Mouse (Mus musculus) embryonic fibroblast, embryonic 13.5 days (primary cell): Measurements from ENCODE around the gene P2ry12.

ENCODE experiments used
- CTCF ChIP-seq: IDR thresholded peaks from 2 replicates; pipeline ENCODE4 v1.5.1; 2011; ENCODE audit warnings: mild to moderate bottlenecking, control low read depth, low read length, moderate library complexity, borderline replicate concordance; ENCODE audit not compliant: insufficient read depth
- POLR2A ChIP-seq: IDR thresholded peaks from 2 replicates; pipeline ENCODE4 v1.6.1; 2011; ENCODE audit warnings: low read depth, mild to moderate bottlenecking, control low read depth, low read length, moderate library complexity

DNA sequence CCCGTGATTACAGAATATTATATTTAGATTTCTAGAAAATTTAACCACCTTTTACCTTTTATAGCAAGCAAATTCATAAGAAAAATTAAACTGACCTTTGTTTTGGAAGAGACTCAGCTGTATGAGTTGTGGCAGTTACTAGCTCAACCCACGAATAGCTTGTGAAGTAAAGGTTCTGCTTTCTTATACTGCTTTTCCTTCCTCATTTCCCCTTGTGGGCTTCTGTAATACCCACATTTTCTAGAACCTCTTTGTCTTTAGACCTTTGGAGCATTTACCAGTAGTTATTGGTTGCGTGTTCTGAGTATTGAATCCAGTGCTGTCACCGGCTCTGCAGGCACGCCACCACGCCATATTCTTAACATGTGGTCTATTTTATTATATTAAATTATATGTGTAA lies 51.9 kb downstream of the P2ry12 start, which contains the start of gene P2ry13:
- TF ChIP-seq CTCF: no peak
- TF ChIP-seq POLR2A: no peak
